Mouse (Mus musculus): ENCODE results near the gene Ncf1. TPM values are rescaled to one million over a fixed set of nuclear protein-coding genes. Genes with fewer than 3 reads are reported as not detected.

Gene Ncf1
- total and polyA plus RNA-seq, 3 experiments: 287 to 342 (median 302) TPM

DNA sequence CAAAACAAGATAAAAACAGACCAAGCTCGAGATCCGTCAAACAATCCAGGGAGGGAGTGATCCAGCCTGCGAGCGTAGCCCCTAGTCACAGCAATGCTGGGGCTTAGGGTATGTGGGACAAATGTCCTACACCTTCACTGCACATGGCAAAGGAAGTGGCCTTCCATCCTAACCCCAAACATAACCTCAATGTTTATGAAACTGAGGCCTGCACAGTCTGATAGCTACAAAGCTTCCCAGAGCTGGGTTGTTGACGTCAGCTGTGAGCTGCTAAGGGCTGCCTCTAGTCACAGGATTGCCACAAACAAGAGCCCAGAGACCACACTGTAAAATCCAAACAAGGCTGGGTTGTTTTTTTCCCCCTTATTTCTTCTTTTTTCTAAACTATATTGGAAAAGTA, 40.3 kb upstream of the Ncf1 start:
- Histone ChIP-seq H3K9me3 (replicated peaks; ENCODE audit: low read length) (no peaks in the 10 kb centered on the region), H3K4me1 (ENCODE audit: control insufficient read depth in 1 of 2, insufficient read depth in 2 of 2) (peaks cover 11 to 53% of the 10 kb centered on the region in 2 experiments), H3K79me2 (replicated peaks; ENCODE audit: control insufficient read depth, extremely low read depth, insufficient read depth, poor library complexity, severe bottlenecking) (no peaks in the 10 kb centered on the region), H3K27me3 (replicated peaks) (no peaks in the 10 kb centered on the region), H3K9ac (ENCODE audit: insufficient read depth, low read depth) (no peak overlapping the region), H3K4me3 (replicated peaks in 1 of 3; ENCODE audit: low read depth in 2 of 3, low read length in 2 of 3, poor library complexity in 1 of 3) (no peak overlapping the region), H3K36me3 (replicated peaks in 1 of 2; ENCODE audit: control insufficient read depth in 1 of 2, insufficient read depth in 1 of 2, low read length in 1 of 2) (peaks cover 46 to 62% of the 10 kb centered on the region in 2 experiments), H3K27ac (ENCODE audit: insufficient read depth, low read depth) (no peak overlapping the region), H3K4me2 (ENCODE audit: insufficient read depth, low read depth, poor library complexity, severe bottlenecking) (no peak overlapping the region)
- peak; percentile 43 for DNase-seq (ENCODE audit: extremely low read depth)
- dilution Hi-C loops (cut with MboI; ENCODE audit: extremely low pct_ligation_motif_present, extremely low pct_unique_long_range_greater_than_20kb, low sequenced_read_pairs) (no loop called here), in situ Hi-C loops (cut with MboI; ENCODE audit: low pct_ligation_motif_present, low pct_unique_long_range_greater_than_20kb, low sequenced_read_pairs) (no loop called here)
- TF ChIP-seq BHLHE40 (IDR thresholded peaks at IDR 0.05; ENCODE audit: low read depth, low read length) (peak; percentile 29; the same call in 1 of the 2 replicates), MAZ (IDR thresholded peaks at IDR 0.05; ENCODE audit: low read depth, low read length) (no peak), MEF2A (IDR thresholded peaks at IDR 0.05; ENCODE audit: borderline replicate concordance, low read depth, low read length) (no peak), ETS1 (conservative IDR thresholded peaks at IDR 0.05; ENCODE audit: low read depth, low read length) (peak; percentile 52), NRF1 (IDR thresholded peaks at IDR 0.05; ENCODE audit: low read depth, low read length) (no peak), IRF4 (IDR thresholded peaks at IDR 0.05; ENCODE audit: low read depth, low read length) (0 out of 2 replicates have a peak, but pooled peaks have one; percentile 26), EP300 (IDR thresholded peaks at IDR 0.05; ENCODE audit: low read length) (peak; percentile 20; the same call in 1 of the 2 replicates)

DNA sequence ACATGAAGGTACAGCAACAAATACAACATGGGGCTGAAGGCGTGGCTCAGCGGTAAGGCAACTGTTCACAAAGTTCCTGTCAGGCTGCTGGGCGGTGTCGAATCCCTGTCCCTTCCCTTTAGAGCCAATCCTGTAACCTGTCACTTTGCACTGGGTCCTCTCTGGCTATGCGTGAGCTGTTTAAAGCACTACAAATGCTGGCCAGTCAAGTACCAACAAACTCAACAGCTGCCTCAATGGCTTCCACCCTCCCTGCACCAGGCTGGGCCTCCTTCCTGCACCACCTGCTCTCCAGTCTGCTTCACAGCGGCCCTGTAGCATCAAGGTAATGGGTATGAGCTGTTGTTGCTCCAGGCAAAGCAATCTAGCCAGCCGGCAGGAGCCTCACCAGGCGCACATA, 39.3 kb upstream of the Ncf1 start:
- Histone ChIP-seq H3K9ac (ENCODE audit: insufficient read depth, low read depth) (no peak overlapping the region), H3K27ac (ENCODE audit: insufficient read depth, low read depth) (no peak overlapping the region), H3K4me3 (replicated peaks in 1 of 3; ENCODE audit: low read depth in 2 of 3, low read length in 2 of 3, poor library complexity in 1 of 3) (no peak overlapping the region), H3K27me3 (replicated peaks) (no peaks in the 10 kb centered on the region), H3K4me2 (ENCODE audit: insufficient read depth, low read depth, poor library complexity, severe bottlenecking) (no peak overlapping the region), H3K4me1 (ENCODE audit: control insufficient read depth in 1 of 2, insufficient read depth in 2 of 2) (peaks cover 11 to 53% of the 10 kb centered on the region in 2 experiments), H3K79me2 (replicated peaks; ENCODE audit: control insufficient read depth, extremely low read depth, insufficient read depth, poor library complexity, severe bottlenecking) (no peaks in the 10 kb centered on the region), H3K9me3 (replicated peaks; ENCODE audit: low read length) (no peaks in the 10 kb centered on the region), H3K36me3 (replicated peaks in 1 of 2; ENCODE audit: control insufficient read depth in 1 of 2, insufficient read depth in 1 of 2, low read length in 1 of 2) (peaks cover 47 to 62% of the 10 kb centered on the region in 2 experiments)
- in situ Hi-C loops (cut with MboI; ENCODE audit: low pct_ligation_motif_present, low pct_unique_long_range_greater_than_20kb, low sequenced_read_pairs) (no loop called here), dilution Hi-C loops (cut with MboI; ENCODE audit: extremely low pct_ligation_motif_present, extremely low pct_unique_long_range_greater_than_20kb, low sequenced_read_pairs) (no loop called here)
- DNase-seq (ENCODE audit: extremely low read depth): no peak
- TF ChIP-seq E2F4 (IDR thresholded peaks at IDR 0.05; ENCODE audit: insufficient replicate concordance, low read depth, low read length): no peak
- no peak for TF ChIP-seq TBP (conservative IDR thresholded peaks at IDR 0.05; ENCODE audit: low read depth, low read length)
- TF ChIP-seq JUN (IDR thresholded peaks at IDR 0.05; ENCODE audit: insufficient read depth, low read depth, low read length): no peak
- TF ChIP-seq ZMIZ1 (IDR thresholded peaks at IDR 0.05; ENCODE audit: low read depth, low read length): no peak
- no peak for TF ChIP-seq USF1 (IDR thresholded peaks at IDR 0.05; ENCODE audit: low read depth, low read length)
- TF ChIP-seq PAX5 (IDR thresholded peaks at IDR 0.05; ENCODE audit: low read length): no peak
- TF ChIP-seq GABPA (IDR thresholded peaks at IDR 0.05; ENCODE audit: insufficient replicate concordance, low read depth, low read length): no peak
- no peak for TF ChIP-seq NRF1 (IDR thresholded peaks at IDR 0.05; ENCODE audit: low read depth, low read length)
